Mouse (Mus musculus): Measurements from ENCODE around the gene Stx5a. TPM values are rescaled to one million over a fixed set of nuclear protein-coding genes. Genes with fewer than 3 reads are reported as not detected.

Stx5a gene
- polyA plus RNA-seq, 1 experiment from 2014 or later = 145 TPM

- peaks cover 37% of the 10 kb centered on the region for H3K36me3 ChIP-seq
- H3K4me1 ChIP-seq = peaks cover 13% of the 10 kb centered on the region
- no peaks in the 10 kb centered on the region for H3K9me3 ChIP-seq (replicated peaks)
- H3K4me2 ChIP-seq = no peak overlapping the region
- H3K4me3 ChIP-seq (replicated peaks) = no peak overlapping the region
- no peak for ATAC-seq (replicated peaks; ENCODE audit: low FRiP score)
- no peak overlapping the region for H3K9ac ChIP-seq
- no peak overlapping the region for H3K27ac ChIP-seq
- 52% methylated on average over 1 of the region's 1 CpGs for WGBS
- H3K27me3 ChIP-seq = no peaks in the 10 kb centered on the region
Measured at GRCm38 (mm10) chr19:8789171-8789570, 48.0 kb downstream of the Stx5a start.

GRCm38 (mm10) chr19:8790171-8790570, 49.0 kb downstream of the Stx5a start:
- peaks cover 45% of the 10 kb centered on the region for H3K36me3 ChIP-seq
- no peak overlapping the region for H3K27ac ChIP-seq
- WGBS = 71% methylated on average over 7 of the region's 7 CpGs
- no peak for ATAC-seq (replicated peaks; ENCODE audit: low FRiP score)
- no peak overlapping the region for H3K4me3 ChIP-seq (replicated peaks)
- H3K4me1 ChIP-seq = peaks cover 10% of the 10 kb centered on the region
- H3K9me3 ChIP-seq (replicated peaks) = no peaks in the 10 kb centered on the region
- H3K27me3 ChIP-seq = no peaks in the 10 kb centered on the region
- no peak overlapping the region for H3K4me2 ChIP-seq
- no peak overlapping the region for H3K9ac ChIP-seq

DNA sequence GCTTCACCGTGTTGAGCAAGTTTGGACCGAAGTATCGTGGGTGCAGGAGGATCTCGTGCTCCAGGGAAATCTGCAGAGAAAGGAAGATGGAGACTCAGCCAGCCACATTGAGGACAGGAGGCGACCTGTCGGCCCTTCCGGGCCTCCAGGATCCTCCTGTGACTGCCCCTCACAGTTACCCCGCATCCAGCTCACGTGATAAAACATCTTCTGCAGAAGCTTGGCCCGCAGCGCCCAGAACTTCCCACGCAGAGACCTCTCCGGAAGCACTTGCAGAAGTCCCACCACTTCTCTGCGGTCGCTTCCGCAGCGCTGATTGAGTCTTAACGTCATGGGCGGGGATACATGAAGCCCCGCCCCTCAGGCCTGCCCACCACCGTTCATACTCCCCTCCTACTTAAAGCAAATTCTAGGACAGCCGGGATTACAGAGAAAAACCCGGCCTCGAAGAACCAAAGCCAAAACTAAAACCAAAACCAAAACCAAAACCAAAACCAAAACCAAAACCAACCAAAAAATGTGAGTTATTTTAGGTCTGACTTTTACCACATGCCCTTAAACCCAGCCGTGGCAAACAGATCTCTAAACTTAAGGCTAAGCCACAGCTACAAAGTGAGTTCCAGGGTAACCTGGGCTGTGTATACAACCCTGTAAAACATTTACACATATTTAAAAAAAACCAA, 57.2 kb downstream of the Stx5a start, which contains the start of gene Polr2g:
Polr2g (minus strand) TSS at position 314 of the 683 bp plus-strand sequence.
- peaks cover 26% of the 10 kb centered on the region for H3K4me1 ChIP-seq
- H3K9ac ChIP-seq = peak within 1 kb of the TSS; percentile 85
- peak within 1 kb of the TSS; percentile 85 for H3K27ac ChIP-seq
- ATAC-seq (replicated peaks; ENCODE audit: low FRiP score) = peak; percentile 83
- whole genome bisulfite sequencing = 1% methylated on average over 25 of the region's 25 CpGs
- H3K36me3 ChIP-seq = peaks cover 33% of the 10 kb centered on the region
- no peaks in the 10 kb centered on the region for H3K9me3 ChIP-seq (replicated peaks)
- H3K4me3 ChIP-seq (replicated peaks) = peak within 1 kb of the TSS; percentile 86
- peak within 1 kb of the TSS; percentile 81 for H3K4me2 ChIP-seq
- no peaks in the 10 kb centered on the region for H3K27me3 ChIP-seq

DNA sequence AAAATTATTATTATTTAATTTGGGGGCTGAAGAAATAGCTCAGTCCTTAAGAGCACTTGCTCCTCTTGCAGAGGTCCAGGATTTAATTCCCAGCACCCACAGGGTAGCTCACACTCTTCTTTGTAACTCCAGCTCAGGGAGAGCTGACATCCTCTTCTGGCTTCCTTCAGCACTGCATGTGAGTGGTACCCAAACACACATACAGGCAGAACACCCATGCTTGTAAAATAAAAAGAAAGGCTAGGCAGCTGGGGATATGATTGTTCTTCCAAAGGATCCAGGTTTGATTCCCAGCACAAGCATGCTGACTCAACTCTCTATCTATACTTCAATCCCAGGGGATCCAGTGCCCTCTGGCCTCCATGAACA, 57.7 kb downstream of the Stx5a start:
- Histone ChIP-seq H3K36me3 (peaks cover 31% of the 10 kb centered on the region), H3K4me3 (replicated peaks) (peak overlapping the region; percentile 86), H3K27ac (peak overlapping the region; percentile 85; the same call in 1 of the 2 replicates), H3K4me1 (peaks cover 31% of the 10 kb centered on the region), H3K9ac (peak overlapping the region; percentile 85; the same call in 1 of the 2 replicates), H3K9me3 (replicated peaks) (no peaks in the 10 kb centered on the region), H3K27me3 (no peaks in the 10 kb centered on the region), H3K4me2 (peak overlapping the region; percentile 81)
- ATAC-seq (replicated peaks; ENCODE audit: low FRiP score) = no peak

- WGBS = under 1% methylated on average over 30 of the region's 30 CpGs
- H3K27ac ChIP-seq = peak within 1 kb of the TSS; percentile 97
- H3K4me1 ChIP-seq = peaks cover 29% of the 10 kb centered on the region
- H3K9me3 ChIP-seq (replicated peaks) = no peaks in the 10 kb centered on the region
- peaks cover 38% of the 10 kb centered on the region for H3K36me3 ChIP-seq
- ATAC-seq (replicated peaks; ENCODE audit: low FRiP score) = peak; percentile 97
- H3K9ac ChIP-seq = peak within 1 kb of the TSS; percentile 60
- peak within 1 kb of the TSS; percentile 79 for H3K4me3 ChIP-seq (replicated peaks)
- H3K4me2 ChIP-seq = peak within 1 kb of the TSS; percentile 76
- no peaks in the 10 kb centered on the region for H3K27me3 ChIP-seq
Measured at GRCm38 (mm10) chr19:8802130-8802821, 61.1 kb downstream of the Stx5a start, which contains the start of gene Zbtb3. Gene Zbtb3, plus strand, starts transcription at chr19:8802555.

DNA sequence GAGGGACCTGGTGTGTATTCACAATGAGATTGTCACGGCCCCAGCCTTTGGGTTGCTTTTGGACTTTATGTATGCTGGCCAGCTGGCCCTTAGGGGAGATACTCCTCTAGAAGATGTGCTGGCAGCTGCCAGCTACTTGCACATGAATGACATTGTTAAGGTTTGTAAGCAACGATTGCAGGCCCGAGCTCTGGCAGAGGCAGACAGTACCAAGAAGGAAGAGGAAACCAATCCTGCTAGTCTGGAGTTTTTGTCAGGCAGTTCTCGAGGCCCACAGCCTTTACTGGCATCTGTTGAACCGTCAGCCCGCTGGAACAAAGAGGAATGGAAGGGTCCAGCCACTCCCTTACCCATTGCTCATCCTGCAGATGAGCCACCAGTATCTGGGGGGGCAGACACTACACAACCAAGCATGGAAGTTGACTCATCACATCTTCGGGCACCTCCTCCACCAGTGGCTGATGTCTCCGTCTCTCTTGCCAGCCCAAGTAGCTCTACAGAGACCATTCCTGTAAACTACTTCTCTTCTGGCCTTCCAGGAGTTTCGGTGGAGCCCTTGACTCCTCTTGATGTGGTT, 62.1 kb downstream of the Stx5a start:
- Histone ChIP-seq H3K9ac (no peak overlapping the region), H3K4me2 (peak overlapping the region; percentile 76), H3K4me3 (replicated peaks) (peak overlapping the region; percentile 79), H3K4me1 (peaks cover 23% of the 10 kb centered on the region), H3K36me3 (peaks cover 48% of the 10 kb centered on the region), H3K27ac (peak overlapping the region; percentile 97), H3K27me3 (no peaks in the 10 kb centered on the region), H3K9me3 (replicated peaks) (no peaks in the 10 kb centered on the region)
- ATAC-seq (replicated peaks; ENCODE audit: low FRiP score) = no peak
- 87% methylated on average over 9 of the region's 9 CpGs for WGBS

DNA sequence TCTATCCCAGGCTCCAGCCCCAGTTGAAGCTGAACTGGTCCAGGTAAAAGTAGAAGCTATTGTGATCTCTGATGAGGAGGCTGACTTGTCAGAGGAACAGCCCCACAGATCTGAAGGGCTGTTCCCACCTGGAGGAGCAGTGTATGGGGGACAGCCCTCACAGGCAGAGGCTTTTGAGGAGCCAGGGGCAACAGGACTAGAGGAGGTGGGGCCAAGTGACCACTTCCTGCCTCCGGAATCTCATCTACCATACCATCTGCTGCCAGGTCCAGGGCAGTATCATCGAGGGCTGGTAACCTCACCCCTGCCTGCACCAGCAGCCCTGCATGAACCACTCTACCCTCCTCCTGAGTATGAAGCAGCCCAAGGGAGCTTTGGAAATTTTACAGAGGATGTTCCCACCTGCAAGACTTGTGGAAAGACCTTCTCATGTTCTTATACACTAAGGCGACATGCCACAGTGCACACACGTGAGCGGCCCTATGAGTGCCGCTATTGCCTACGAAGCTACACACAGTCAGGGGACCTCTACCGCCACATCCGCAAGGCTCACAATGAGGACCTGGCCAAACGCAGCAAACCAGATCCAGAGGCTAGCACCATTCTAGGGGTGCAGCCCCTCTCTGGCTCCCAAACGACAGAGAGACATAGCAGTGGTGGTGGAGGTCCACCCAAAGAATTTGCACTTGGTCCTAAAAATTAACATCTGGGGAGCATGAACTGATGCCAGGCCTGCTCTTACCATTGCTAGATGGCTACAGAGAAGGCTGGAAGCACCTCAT, 62.9 kb downstream of the Stx5a start:
- no peak overlapping the region for H3K9ac ChIP-seq
- H3K4me1 ChIP-seq = peaks cover 23% of the 10 kb centered on the region
- no peak for ATAC-seq (replicated peaks; ENCODE audit: low FRiP score)
- no peak overlapping the region for H3K27ac ChIP-seq
- H3K9me3 ChIP-seq (replicated peaks) = no peaks in the 10 kb centered on the region
- H3K4me2 ChIP-seq = no peak overlapping the region
- no peaks in the 10 kb centered on the region for H3K27me3 ChIP-seq
- peaks cover 56% of the 10 kb centered on the region for H3K36me3 ChIP-seq
- 90% methylated on average over 11 of the region's 11 CpGs for WGBS
- no peak overlapping the region for H3K4me3 ChIP-seq (replicated peaks)

Small RNA genes lying within 50 kb of the gene (microRNA-seq; reads per million reads assigned to microRNA genes)
- not detected for gene Mir6992

Other genes starting within 250 kb of the Stx5a start
- gene Slc22a8, start 150.2 kb upstream of the Stx5a start, polyA plus RNA-seq (2015; fragmentation: Nextera tagmentation; extraction: Ambion mirVana) = 6.8 and 8.3 TPM in 2 replicates
- gene Slc22a6, start 123.4 kb upstream of the Stx5a start, polyA plus RNA-seq (2015; fragmentation: Nextera tagmentation; extraction: Ambion mirVana) = 21.6 and 26.5 TPM in 2 replicates
- gene Chrm1, start 77.6 kb upstream of the Stx5a start, polyA plus RNA-seq (2015; fragmentation: Nextera tagmentation; extraction: Ambion mirVana) = 0.06 and 0.14 TPM in 2 replicates
- 115 and 123 TPM in 2 replicates for gene Slc3a2, start 18.0 kb upstream of the Stx5a start, polyA plus RNA-seq (2015; fragmentation: Nextera tagmentation; extraction: Ambion mirVana)
- gene Wdr74, start 5.6 kb upstream of the Stx5a start, polyA plus RNA-seq (2015; fragmentation: Nextera tagmentation; extraction: Ambion mirVana) = 90.1 and 94.2 TPM in 2 replicates
- gene 1700092M07Rik, start 695 bp upstream of the Stx5a start, polyA plus RNA-seq (2015; fragmentation: Nextera tagmentation; extraction: Ambion mirVana) = 2.0 and 2.6 TPM in 2 replicates
- gene Nxf1, start 15.7 kb downstream of the Stx5a start, polyA plus RNA-seq (2015; fragmentation: Nextera tagmentation; extraction: Ambion mirVana) = 183 and 189 TPM in 2 replicates
- 206 and 220 TPM in 2 replicates for gene Tmem223, start 29.6 kb downstream of the Stx5a start, polyA plus RNA-seq (2015; fragmentation: Nextera tagmentation; extraction: Ambion mirVana)
- 83.6 and 85.6 TPM in 2 replicates for gene Tmem179b, start 33.1 kb downstream of the Stx5a start, polyA plus RNA-seq (2015; fragmentation: Nextera tagmentation; extraction: Ambion mirVana)
- 31.5 and 35.1 TPM in 2 replicates for gene Taf6l, start 45.0 kb downstream of the Stx5a start, polyA plus RNA-seq (2015; fragmentation: Nextera tagmentation; extraction: Ambion mirVana)
- gene Polr2g, start 57.2 kb downstream of the Stx5a start, polyA plus RNA-seq (2015; fragmentation: Nextera tagmentation; extraction: Ambion mirVana) = 172 and 187 TPM in 2 replicates
- 5.1 and 5.7 TPM in 2 replicates for gene Zbtb3, start 61.1 kb downstream of the Stx5a start, polyA plus RNA-seq (2015; fragmentation: Nextera tagmentation; extraction: Ambion mirVana)
- 61.7 and 62.7 TPM in 2 replicates for gene Ttc9c, start 77.9 kb downstream of the Stx5a start, polyA plus RNA-seq (2015; fragmentation: Nextera tagmentation; extraction: Ambion mirVana)
- 5.6 and 6.4 TPM in 2 replicates for gene Hnrnpul2, start 78.6 kb downstream of the Stx5a start, polyA plus RNA-seq (2015; fragmentation: Nextera tagmentation; extraction: Ambion mirVana)
- gene AC129217.1, start 88.4 kb downstream of the Stx5a start, polyA plus RNA-seq (2015; fragmentation: Nextera tagmentation; extraction: Ambion mirVana) = not detected in 2 replicates
- 52.1 and 58.1 TPM in 2 replicates for gene Bscl2, start 96.1 kb downstream of the Stx5a start, polyA plus RNA-seq (2015; fragmentation: Nextera tagmentation; extraction: Ambion mirVana)
- 4.8 and 8.5 TPM in 2 replicates for gene Gng3, start 97.8 kb downstream of the Stx5a start, polyA plus RNA-seq (2015; fragmentation: Nextera tagmentation; extraction: Ambion mirVana)
- gene Lrrn4cl, start 109.4 kb downstream of the Stx5a start, polyA plus RNA-seq (2015; fragmentation: Nextera tagmentation; extraction: Ambion mirVana) = 0.84 and 1.3 TPM in 2 replicates
- 192 and 195 TPM in 2 replicates for gene Ubxn1, start 130.1 kb downstream of the Stx5a start, polyA plus RNA-seq (2015; fragmentation: Nextera tagmentation; extraction: Ambion mirVana)
- gene Uqcc3, start 139.5 kb downstream of the Stx5a start, polyA plus RNA-seq (2015; fragmentation: Nextera tagmentation; extraction: Ambion mirVana) = 69.5 and 72.8 TPM in 2 replicates
- gene Lbhd1, start 142.3 kb downstream of the Stx5a start, polyA plus RNA-seq (2015; fragmentation: Nextera tagmentation; extraction: Ambion mirVana) = 82.3 and 111 TPM in 2 replicates
- gene Gm49403, start 142.5 kb downstream of the Stx5a start, polyA plus RNA-seq (2015; fragmentation: Nextera tagmentation; extraction: Ambion mirVana) = not detected in 2 replicates
- gene 1810009A15Rik, start 147.4 kb downstream of the Stx5a start, polyA plus RNA-seq (2015; fragmentation: Nextera tagmentation; extraction: Ambion mirVana) = 100 TPM in 2 replicates
- not detected in 2 replicates for gene Gm49416, start 147.5 kb downstream of the Stx5a start, polyA plus RNA-seq (2015; fragmentation: Nextera tagmentation; extraction: Ambion mirVana)
- gene Ints5, start 151.6 kb downstream of the Stx5a start, polyA plus RNA-seq (2015; fragmentation: Nextera tagmentation; extraction: Ambion mirVana) = 42.4 and 47.4 TPM in 2 replicates
- 126 and 130 TPM in 2 replicates for gene Ganab, start 156.7 kb downstream of the Stx5a start, polyA plus RNA-seq (2015; fragmentation: Nextera tagmentation; extraction: Ambion mirVana)
- gene B3gat3, start 179.0 kb downstream of the Stx5a start, polyA plus RNA-seq (2015; fragmentation: Nextera tagmentation; extraction: Ambion mirVana) = 51.2 and 51.8 TPM in 2 replicates
- 3.9 and 4.9 TPM in 2 replicates for gene Rom1, start 187.9 kb downstream of the Stx5a start, polyA plus RNA-seq (2015; fragmentation: Nextera tagmentation; extraction: Ambion mirVana)
- gene Eml3, start 188.1 kb downstream of the Stx5a start, polyA plus RNA-seq (2015; fragmentation: Nextera tagmentation; extraction: Ambion mirVana) = 28.7 and 33.5 TPM in 2 replicates
- gene Mta2, start 200.5 kb downstream of the Stx5a start, polyA plus RNA-seq (2015; fragmentation: Nextera tagmentation; extraction: Ambion mirVana) = 166 and 168 TPM in 2 replicates
- gene Tut1, start 212.4 kb downstream of the Stx5a start, polyA plus RNA-seq (2015; fragmentation: Nextera tagmentation; extraction: Ambion mirVana) = 32.9 and 33.5 TPM in 2 replicates
- gene Eef1g, start 225.6 kb downstream of the Stx5a start, polyA plus RNA-seq (2015; fragmentation: Nextera tagmentation; extraction: Ambion mirVana) = 467 and 476 TPM in 2 replicates
- 17.3 and 18.2 TPM in 2 replicates for gene Ahnak, start 247.9 kb downstream of the Stx5a start, polyA plus RNA-seq (2015; fragmentation: Nextera tagmentation; extraction: Ambion mirVana)

All from kidney, embryonic 15.5 days (tissue).